Mouse (Mus musculus) urinary bladder, adult 2 months (tissue): ENCODE results near the gene Spef2. TPM values are rescaled to one million over a fixed set of nuclear protein-coding genes. Genes with fewer than 3 reads are reported as not detected.
"Not testable (repeated sequence)": the region's sequence is repeated elsewhere in the genome, so short reads cannot be mapped to it uniquely, and the experiment has no call there.

Source experiments
- DNase-seq: peaks from one replicate; pipeline ENCODE4 v3.0.0; 2022; ENCODE audit warnings: low spot score
- polyA plus RNA-seq: library from polyadenylated mRNA; depleted of rRNA; stranded (reverse); fragments of >200 nt; gene quantifications from 2 replicates; pipeline ENCODE4 v1.2.3, GENCODE M21; 2012

The Spef2 gene
- polyA plus RNA-seq, 1 experiment, result 0.18 TPM

DNA sequence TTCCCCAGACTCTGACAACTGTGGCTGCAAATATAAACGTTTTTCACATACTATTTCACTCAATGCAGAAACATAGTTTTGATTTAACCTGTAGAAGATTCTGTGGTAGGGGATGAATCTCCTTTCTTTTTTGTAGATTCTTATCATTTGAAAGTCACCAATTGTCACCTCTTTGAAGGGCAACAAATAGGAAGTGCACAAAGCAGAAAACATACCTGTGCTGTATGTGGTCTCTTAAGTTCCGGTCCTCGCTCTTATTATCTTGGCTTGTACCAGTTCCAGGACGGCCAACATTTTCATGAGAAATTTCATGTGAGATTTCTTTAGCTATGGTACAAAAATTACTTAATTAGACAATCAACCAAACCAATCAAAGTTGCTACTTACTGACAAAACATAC, 80.1 kb downstream of the Spef2 start:
- no peak for DNase-seq

DNA sequence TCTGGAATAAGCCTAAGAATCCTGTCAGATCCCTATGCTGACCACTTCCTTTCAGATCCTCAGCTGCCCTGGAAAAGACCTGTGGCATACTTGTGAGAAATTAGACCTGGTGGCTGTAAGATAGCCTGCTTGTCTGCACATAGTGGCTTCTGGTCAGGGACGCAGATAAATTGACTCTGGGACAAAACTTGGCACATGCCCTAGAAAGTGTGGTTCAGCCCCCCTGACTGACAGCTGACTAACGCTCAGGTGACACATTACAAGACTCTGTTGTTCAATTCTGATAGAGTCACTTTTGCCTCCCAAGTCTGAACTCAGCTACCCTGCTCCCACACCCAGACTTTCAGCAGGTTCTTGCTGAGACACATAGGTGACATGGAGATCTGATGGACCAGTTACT, 83.7 kb downstream of the Spef2 start:
- not testable (repeated sequence) for DNase-seq

DNA sequence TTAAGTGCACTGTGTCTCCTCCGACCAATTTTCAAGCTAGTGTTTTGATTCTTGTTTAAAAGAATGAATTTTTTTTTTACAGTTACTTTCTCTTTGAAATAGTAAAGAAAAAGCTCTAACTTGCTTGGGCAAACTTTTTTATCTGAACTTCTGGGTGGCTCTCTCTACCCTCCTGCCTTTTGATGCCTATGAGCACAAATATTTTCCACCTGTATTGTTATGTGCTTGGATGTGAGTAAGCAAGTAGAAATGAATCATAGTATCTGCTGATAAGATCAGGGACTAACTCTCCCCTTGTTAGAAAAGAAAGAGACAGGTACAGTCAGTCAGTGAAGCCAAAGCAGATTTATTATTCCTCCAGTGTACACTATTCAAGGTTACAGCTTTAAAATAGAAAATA, 87.5 kb downstream of the Spef2 start:
- DNase-seq, result no peak

DNA sequence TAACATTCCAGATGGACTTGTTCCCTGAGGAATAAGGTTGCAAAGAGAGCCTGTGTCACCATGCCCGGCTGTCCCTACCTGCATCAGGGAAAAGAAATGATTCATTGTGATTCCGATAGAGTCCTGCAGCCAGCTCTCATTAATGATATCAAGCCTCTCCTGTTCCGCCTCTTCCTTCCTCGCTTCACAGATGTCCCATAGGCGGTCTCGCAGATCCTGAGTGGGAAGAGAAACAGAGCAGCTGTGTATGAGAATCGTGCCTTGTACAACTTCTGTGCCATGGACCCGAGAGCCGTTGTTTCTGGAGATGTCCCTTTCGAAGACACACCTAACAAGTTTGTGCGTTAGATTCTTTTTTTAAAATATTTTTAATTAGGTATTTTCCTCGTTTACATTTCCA, 114.2 kb downstream of the Spef2 start:
- DNase-seq, result no peak

DNA sequence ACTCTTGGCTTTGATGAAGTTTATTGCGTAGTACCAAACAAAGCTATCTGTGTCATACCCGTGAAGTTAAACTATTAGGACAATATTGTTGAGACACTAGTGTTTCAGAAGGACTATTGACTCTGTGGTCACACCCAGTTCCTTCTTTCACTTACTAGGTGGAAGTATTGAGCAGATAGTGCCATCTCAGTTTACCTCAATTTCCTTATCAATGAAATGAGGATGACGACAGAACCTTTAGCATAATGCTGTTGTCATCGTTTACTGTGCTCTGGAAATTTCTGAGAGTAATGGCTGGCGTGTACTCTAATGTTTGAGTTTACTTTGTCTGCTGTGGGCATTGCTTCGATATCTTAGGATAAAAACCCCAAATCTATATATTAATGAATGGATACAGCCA, 117.0 kb downstream of the Spef2 start:
- no peak for DNase-seq

DNA sequence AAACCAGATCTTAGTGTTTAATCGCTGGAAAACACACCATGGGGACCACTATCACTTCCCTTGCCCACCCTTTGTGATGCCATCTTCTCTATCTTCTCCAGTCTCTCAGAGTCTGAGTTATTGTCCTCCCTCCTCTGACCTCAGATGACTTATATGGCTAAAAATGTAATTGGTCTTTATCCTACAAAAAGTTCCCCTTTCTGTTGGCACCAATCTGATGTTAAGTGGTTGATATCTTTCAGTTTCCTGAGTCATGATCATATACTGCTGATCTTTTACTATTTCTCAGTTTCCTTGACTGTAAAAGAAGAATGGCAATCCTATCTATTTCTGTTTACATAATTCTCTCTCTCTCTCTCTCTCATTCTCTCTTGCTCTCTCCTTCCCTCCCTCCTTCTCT, 119.0 kb downstream of the Spef2 start:
- DNase-seq, result no peak

DNA sequence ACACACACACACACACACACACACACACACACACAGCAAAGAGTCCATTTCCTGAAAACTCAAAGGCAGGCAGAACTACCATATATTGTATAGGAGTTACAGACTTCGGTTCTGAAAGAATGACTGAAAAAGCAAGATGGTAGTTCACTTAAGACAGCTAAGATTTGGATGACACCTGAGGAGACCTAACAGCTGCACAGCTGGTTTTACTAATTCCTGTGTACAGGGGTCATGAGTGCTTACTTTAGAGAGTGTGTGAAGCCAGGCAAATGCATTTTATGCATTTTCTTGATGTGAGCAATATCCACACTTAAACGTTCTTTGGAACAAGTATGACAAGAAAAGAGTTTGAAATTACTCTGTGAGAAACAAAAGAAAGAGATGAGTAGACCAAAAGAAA, 124.0 kb downstream of the Spef2 start:
- no peak for DNase-seq

DNA sequence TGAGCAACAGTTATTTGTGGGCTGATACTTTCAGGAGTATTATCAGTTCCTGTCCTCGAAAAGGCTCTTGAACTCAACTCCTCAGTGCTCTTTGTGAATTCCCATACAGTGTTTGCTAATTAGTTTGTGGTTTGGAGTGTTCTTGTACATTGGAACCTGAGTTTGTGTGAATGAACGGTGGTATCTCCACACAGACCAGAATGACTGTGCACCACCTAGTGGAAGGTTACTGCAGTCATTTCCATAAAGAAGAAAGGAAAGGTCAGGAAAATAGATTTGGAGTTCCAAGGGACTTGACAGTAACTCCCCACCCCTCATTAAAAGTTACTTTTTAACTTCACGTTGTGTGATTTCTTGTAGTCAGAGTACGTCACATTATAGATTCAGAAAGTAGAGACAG, 140.5 kb downstream of the Spef2 start:
- no peak for DNase-seq

DNA sequence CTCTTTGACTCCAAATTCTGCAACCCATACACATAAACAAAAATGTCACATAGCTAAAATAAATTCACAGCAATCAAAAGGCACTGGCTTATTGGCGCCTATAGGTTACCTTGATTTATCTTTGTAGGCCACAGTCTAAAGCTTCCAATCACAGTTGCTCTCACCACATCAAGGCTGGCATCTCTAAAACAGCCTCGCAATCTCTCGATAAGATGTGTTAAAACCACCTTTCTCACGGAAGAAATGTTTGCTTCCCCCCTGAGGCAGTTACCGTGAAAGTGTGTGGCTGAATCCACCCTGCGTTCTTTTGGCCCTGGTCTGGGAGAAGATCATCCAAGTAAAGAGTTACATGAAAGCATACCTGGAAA, 148.6 kb downstream of the Spef2 start:
- no peak for DNase-seq

DNA sequence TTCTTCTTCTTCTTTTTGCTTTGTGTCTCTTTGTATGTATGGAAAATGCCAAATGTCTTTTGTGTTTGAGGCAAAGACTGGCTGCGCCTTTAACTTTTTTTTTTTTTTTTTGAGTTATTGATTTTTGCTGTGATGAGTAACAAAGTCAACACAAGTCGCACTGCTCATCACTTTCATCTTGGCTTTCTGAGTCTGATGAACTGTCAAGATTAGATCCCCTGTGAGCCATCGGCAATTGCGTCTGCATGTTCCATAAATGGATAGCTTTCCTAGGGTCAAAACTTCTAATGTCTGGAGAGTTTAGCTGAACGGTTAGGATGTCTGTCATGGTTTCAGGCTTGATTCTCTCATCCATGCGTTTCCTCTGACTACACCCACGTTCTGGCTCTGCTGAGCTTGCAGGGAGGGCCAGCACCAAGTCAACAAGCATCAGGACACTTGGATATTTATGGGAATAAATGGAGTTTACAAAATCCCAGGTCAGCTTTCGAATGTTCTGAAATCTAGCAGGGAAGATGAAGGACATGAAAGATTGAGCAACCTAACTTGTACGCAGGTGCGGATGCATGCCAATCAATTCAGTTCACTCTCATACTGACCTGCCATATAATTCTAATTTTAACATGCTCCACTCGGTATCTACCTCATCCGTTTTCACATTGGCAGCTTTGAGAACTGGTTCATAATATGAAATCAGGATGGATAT, 149.1 kb downstream of the Spef2 start:
- DNase-seq, result no peak

DNA sequence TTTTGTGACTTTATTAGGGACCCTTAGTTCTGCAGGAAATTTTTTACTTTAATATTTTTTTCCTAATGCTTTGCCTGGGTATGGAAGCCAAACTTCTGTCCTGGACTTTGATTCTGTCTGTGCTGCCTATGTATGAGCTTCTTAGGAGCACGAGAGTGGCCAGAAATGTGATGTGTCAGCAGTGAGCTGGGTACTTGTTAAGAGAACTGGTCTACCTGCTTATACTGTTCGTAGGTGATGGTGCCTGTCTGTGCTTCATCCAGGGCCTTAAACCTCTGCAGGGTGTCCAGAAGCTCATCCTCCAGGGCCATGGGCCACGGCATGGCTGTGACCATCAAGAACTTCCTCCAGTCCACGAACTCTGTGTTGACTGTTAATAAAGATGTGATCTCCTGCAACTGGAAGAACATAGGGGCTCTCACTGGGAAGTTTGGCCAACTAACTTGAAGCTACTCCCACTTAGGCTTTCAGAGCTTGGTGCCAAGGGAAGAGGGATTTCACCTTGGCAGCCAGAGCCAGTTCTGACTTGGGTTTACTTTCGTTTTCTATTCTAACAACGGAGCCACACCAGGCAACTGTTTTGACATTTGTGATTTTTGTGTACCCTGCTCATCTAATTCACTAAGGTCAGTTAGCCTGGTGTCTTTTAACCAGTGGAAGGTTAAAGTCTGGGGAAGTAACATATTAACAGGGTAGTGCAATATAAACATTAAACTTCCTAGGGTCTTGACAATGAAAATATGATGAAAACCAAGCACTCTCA, 152.2 kb downstream of the Spef2 start:
- no peak for DNase-seq

DNA sequence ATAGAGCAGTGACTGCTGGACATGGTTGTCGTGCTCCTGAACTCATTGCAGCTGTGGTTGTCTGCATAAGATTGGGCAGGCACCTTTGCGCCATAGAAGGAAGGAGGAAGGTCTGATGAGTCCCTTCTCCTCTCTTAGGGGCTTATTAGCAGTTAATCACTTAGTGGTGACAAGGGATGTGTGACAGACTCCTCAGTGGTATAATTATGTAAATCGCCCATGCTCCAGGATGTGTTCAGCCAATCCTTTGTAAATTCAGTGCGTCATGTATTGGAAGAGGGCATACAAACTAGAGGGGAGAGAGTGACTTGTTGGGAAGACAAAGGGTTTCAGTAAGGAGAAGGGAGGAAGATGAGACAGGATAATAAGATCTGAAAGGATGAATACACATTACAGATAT, 158.7 kb downstream of the Spef2 start:
- DNase-seq, result no peak

DNA sequence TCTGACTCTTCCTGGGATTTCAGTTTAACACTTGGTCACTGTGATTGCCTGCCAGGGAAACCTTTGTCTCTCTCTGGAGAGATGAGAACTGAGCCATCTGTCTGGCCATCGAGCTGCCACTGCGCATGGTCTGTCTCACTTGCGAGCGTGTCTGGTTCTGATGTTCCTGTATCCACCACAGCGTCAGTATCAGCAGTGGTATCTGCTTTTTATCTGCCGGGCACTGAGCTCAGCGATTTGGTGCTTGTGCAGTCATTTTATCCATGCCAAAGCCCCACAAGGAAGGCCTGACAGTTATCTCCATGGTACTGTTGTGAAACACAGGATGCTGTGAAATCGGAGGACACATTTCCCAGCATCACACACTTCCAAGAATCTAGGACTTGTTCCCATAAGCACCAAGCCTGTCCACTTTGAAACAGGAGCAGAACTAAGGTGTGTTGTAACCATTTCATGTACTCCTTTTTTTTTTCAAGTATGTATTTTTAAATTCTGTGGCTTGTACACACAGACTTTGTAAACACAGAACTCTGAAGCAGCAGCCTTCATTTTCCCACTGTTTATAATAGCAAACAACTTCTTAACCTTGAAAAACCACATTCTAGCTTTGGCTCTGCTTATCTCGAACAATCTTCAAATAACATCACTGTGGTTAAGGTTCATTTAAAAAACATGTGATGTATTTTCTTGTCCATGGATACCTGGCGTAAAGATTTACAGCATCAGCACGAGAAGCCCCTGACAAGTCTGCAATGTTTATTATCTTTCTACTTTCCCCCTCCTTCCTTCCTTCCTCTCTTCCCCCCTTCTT, 168.0 kb downstream of the Spef2 start:
- DNase-seq, result no peak

DNA sequence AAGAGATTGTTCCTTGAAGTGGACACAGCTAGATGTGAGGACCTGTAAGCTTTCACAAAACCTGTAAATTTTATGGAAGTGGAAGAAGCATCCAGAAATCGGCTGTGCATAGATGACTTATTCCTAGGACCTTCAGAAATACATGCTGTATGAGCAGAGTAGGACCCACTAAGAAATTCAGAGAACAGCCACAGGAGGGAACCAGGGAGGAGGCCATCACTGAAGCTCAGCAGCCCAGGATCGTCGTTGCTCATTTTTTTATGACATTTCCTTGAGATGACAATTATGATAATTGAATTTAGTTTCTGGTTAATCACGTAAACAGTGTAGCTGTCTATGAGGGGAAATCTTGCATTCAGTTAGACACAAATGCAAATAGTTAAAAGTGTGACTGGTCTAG, 171.4 kb downstream of the Spef2 start:
- no peak for DNase-seq

DNA sequence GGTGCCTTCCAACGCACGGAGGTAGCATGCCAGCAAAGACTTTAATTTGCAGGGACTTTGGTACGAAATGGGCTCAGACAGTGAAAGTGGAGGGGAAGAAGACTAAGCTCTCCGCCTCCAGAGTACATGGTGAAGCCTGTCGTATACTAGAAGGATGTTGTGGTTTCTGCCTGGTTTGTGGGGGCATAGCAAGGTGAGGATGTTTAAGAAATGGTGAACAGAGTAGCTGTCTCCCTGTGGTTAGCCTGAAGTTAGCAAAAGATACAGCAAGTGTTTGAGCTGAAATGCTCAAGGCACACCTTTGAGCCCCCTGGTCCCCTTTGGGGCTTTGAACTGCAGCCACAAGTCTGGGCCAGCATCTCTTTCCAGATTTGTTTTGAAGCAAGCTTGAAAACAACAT, 173.9 kb downstream of the Spef2 start:
- DNase-seq, result no peak

DNA sequence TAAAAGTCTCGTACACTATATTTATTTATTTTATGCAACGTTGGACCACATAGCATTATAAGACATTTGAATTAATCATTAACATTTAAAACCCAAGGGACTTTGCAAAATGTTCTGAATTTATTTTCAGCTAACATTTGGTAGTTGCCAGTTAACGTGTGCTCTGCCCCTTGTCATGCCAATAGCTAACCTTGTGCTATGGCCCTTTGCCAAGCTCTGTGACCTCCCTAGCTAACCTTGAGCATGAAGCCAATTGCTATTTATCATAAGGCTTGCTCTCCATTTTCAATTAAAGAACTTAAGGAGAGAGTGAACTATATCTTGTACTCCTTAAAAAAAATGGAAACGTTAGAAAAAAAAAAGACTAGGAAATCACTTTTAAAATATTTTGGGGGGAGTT, 175.3 kb downstream of the Spef2 start:
- no peak for DNase-seq

DNA sequence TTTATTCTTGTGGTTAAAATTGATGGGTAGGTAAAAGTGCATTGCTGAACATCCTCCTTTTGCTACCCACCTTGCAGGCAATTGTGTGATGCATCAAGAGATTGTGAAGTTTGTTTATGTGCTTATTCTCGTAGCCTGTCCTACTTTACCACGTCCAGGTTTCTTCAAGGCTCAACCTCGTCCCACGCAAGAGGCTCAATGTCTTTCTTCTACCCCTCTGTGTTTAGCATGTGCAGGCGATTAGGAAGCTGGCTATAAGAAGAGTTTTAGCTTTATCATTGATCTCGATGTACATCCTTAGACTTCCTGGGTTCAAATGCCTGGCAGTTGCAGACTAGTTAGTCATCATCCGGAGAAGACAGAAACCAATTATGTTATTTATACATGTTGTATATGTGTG, 176.0 kb downstream of the Spef2 start:
- DNase-seq, result no peak

DNA sequence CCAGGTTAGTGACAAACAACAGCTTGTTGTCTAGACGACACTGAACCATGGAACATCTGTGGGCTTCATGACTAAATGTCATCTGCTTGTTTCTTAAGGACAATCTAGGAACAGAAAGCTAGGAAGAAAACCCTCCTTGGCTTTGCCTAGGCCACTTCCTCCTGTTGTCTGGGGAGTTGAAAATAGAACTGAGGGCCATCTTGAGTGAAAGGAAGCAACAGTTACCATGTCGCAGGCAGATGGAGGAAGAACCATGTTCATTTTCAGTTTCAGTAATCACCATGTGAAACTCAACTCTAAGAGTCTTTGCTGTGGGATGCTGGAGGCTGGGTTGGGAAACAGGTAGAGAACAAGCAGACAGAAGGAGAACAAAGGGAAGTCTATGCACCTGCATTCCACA, 176.8 kb downstream of the Spef2 start:
- no peak for DNase-seq

DNA sequence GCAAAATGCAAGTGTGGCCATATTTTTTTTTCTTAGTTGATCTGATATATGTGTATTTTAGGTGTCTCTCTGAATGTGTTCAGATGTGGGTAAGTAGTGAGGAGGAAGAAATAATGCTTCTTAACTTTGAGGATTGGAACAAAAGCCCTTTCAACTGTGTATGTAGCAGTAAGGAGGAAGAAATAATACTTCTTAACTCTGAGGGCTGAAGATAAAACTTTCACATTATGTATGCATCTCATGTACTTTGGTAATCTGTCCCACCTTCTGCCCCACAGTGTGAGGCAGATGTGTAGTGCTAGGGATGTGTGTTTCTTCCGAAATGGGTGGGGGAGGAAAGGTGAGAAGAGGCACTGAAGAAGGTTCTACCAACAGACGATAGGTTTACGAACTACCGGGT, 181.4 kb downstream of the Spef2 start:
- DNase-seq, result no peak

DNA sequence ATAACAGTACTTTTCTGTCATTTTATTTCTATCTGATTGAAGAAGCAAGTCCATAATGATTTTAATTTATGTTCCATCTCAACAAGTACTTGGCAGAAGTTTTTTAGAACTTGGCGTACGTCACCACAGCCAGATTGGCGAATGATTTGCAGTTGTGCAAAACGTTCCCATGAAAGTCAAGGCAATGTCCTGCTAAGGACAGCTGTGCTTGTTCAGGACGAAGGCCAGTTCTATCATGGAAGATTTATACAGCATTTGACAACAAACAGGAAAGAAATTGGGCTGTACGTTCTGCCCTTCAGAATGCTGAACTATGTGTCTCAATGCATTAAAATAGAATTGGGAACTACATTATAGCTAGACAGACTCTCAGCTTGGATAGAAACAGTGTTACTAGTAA, 183.3 kb downstream of the Spef2 start:
- DNase-seq, result no peak

DNA sequence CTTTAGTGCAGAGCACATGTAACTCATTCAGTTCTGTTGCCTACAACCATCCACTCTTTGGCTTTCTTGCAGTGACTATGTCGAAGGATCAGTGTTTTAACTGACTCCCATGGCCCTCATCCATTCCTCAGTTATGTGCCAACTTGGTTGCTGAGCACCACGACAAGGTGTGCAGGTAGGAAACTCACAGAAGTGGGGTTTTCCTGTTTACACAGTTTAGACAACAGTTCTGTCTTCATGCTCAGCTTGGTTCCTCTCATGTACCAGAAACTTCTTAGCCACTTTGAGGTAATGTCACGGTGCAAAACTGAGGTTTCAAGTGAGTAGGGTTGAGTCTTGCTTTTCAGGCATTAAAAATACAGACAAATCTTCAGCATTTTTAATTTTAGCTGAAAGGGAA, 184.5 kb downstream of the Spef2 start:
- DNase-seq, result no peak

DNA sequence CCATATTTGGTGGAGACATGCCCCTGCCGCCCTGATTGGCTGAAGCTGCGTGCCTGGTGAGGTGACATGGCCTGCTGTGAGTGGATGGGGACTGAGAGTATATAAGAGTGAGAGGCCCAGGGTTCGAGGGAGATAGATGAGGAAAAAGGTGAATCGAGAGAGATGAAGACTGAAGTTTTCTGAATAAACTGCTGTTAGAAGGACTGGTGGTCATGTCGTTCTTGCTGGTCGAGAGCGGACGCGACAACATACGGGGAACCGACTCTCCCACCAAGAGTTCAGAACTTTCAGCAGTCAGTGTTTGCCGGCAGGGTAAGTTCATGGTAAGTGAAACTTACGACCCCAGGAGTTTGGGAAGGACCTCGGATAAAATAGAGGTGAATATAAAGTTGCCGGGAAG, 191.4 kb downstream of the Spef2 start:
- DNase-seq, result not testable (repeated sequence)

DNA sequence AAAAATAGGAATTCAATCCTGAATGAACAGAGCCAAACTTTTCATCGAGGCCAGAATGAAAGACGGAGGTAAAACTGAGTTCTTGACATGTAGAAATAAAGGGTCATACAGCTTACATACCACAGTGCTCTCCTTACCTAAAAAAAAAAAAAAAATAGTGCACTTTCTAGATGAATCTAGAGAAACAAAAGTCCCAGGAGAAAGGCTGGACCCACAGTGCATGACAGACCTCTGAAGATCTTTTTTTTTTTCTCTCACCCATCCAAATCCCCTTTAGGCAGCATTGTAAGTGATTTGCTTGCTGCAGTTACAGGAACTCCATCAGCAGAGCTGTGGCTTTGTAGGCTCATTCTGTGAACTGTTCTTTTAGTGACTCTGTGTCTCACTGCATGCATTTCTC, 199.7 kb downstream of the Spef2 start:
- no peak for DNase-seq
